Mouse (Mus musculus) heart, adult 2 months (tissue): ENCODE measurements around the gene Myl3.

Source experiments
- CTCF ChIP-seq: fragments of 200-600 bp; IDR thresholded peaks from 2 replicates; pipeline ENCODE4 v1.8.1; 2022; ENCODE audit warnings: antibody characterized with exemption, mild to moderate bottlenecking, moderate library complexity
- EP300 ChIP-seq: fragments of 200-500 bp; IDR thresholded peaks from 2 replicates; pipeline ENCODE4 v1.6.1; 2011; ENCODE audit warnings: low read depth, low read length, control low read depth; ENCODE audit not compliant: insufficient read depth
- POLR2A ChIP-seq: fragments of 200-500 bp; IDR thresholded peaks from 2 replicates; pipeline ENCODE4 v1.6.1; 2011; ENCODE audit warnings: mild to moderate bottlenecking, low read depth, low read length, control low read depth; ENCODE audit not compliant: insufficient read depth

GRCm38 (mm10) chr9:110697465-110697864, 44.2 kb upstream of the Myl3 start:
- TF ChIP-seq CTCF: no peak
- TF ChIP-seq EP300: no peak
- no peak for TF ChIP-seq POLR2A
